Mouse (Mus musculus) lung, embryonic 14.5 days (tissue): ENCODE measurements at regions not wholly inside any gene's neighbourhood (a gene's known extent, or its start where the extent isn't known, plus 50 kb on each side); places are given as distances from the start of the nearest gene placed in this dataset.

Experiments
- ATAC-seq: fragments of 200-750 bp; cut with Nextera tagmentation; 2 replicates; pipeline ENCODE4 v1.8.0; 2017; ENCODE audit warnings: mild to moderate bottlenecking, moderate TSS enrichment, moderate library complexity; ENCODE audit not compliant: insufficient read depth
- DNase-seq: peaks from one replicate; pipeline ENCODE4 v3.0.0-alpha.2; 2015
- H3K27ac ChIP-seq: fragments of 300-500 bp; sonication (generic); 2 replicates; pipeline ENCODE4 v1.5.1; 2014; ENCODE audit warnings: low read depth, mild to moderate bottlenecking, moderate library complexity
- H3K27me3 ChIP-seq: fragments of 300-500 bp; sonication (generic); 2 replicates; pipeline ENCODE4 v1.6.1; 2014; ENCODE audit warnings: low read length, control low read depth; ENCODE audit not compliant: insufficient read depth
- H3K36me3 ChIP-seq: fragments of 300-500 bp; sonication (generic); 2 replicates; pipeline ENCODE4 v1.6.1; 2014; ENCODE audit warnings: control low read depth; ENCODE audit not compliant: insufficient read depth
- H3K4me1 ChIP-seq: fragments of 300-500 bp; sonication (generic); 2 replicates; pipeline ENCODE4 v1.6.1; 2014; ENCODE audit warnings: antibody characterized with exemption, control low read depth; ENCODE audit not compliant: insufficient read depth
- H3K4me2 ChIP-seq: fragments of 300-500 bp; sonication (generic); 2 replicates; pipeline ENCODE4 v1.6.1; 2014; ENCODE audit warnings: mild to moderate bottlenecking
- H3K4me3 ChIP-seq: fragments of 300-500 bp; sonication (generic); 2 replicates; pipeline ENCODE4 v1.5.1; 2014; ENCODE audit warnings: low read depth, low read length
- H3K9ac ChIP-seq: fragments of 300-500 bp; sonication (generic); 2 replicates; pipeline ENCODE4 v1.6.1; 2014
- H3K9me3 ChIP-seq: fragments of 300-500 bp; sonication (generic); 2 replicates; pipeline ENCODE4 v1.6.1; 2016; ENCODE audit warnings: low read depth, low read length, control low read depth
- CTCF ChIP-seq: IDR thresholded peaks from 2 replicates; pipeline ENCODE4 v1.5.1; 2016; ENCODE audit warnings: antibody characterized with exemption, low read depth
- WGBS: fragments of 180-500 bp; shearing (Covaris S2); extraction: QIAGEN DNeasy Blood & Tissue Kit; methylation state at CpG from one replicate; pipeline ENCODE4 v1.1.7; 2014; 5-methylcytosine and 5-hydroxymethylcytosine counted together

DNA sequence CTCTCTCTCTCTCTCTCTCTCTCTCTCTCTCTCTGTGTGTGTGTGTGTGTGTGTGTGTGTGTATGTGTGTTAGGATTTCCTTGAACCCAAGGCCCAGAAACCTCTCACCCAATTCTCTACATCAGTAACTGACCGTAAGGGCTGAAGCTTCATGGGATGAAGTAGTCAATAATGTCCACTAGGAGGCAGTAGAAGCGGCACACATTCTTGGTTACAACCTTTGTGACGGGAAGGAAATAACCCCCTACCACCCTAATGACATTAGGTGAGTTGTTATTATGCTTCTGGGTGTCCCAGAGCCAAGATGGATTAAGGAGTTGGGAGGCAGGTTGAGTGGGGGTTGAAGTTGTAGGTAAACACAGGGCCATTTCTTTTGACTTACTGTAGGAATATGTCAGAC is 55.5 kb upstream of the Itprid1 start:
- Histone ChIP-seq H3K4me2 (no peak overlapping the region), H3K36me3 (no peaks in the 10 kb centered on the region), H3K9me3 (no peaks in the 10 kb centered on the region), H3K27ac (no peak overlapping the region), H3K9ac (no peak overlapping the region), H3K4me3 (no peak overlapping the region), H3K4me1 (no peaks in the 10 kb centered on the region), H3K27me3 (no peaks in the 10 kb centered on the region)
- ATAC-seq (no peak), DNase-seq (no peak)
- 33% methylated on average over 3 of the region's 3 CpGs for WGBS
- TF ChIP-seq CTCF: peak; percentile 18; the same call in 1 of the 2 replicates

DNA sequence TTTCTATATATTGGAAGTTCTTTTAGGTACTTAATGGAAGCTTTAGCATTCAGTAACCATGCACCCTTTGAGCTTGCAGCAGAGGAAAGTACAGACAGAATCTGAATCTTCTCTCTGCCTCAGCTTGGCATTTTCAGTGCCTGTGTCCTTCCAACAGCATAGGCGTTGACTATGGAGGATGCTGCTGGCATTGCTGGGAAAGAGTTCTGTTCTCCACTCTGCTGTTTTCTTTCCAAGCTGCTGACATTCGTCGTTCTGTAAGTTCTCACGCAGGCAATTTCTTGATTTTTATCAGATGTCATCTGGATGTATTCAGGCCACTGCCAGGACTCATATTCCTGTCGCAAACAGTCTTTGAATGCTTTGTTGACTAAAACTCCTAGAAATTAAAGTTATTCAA is 61.2 kb upstream of the Itprid1 start:
- H3K4me1 ChIP-seq: no peaks in the 10 kb centered on the region
- 75% methylated on average over 5 of the region's 5 CpGs for whole genome bisulfite sequencing
- ATAC-seq (no peak), DNase-seq (no peak)
- H3K4me2 ChIP-seq: no peak overlapping the region
- no peaks in the 10 kb centered on the region for H3K9me3 ChIP-seq
- H3K27me3 ChIP-seq: no peaks in the 10 kb centered on the region
- H3K36me3 ChIP-seq: no peaks in the 10 kb centered on the region
- no peak overlapping the region for H3K4me3 ChIP-seq
- no peak overlapping the region for H3K27ac ChIP-seq
- H3K9ac ChIP-seq: no peak overlapping the region
- no peak for TF ChIP-seq CTCF

DNA sequence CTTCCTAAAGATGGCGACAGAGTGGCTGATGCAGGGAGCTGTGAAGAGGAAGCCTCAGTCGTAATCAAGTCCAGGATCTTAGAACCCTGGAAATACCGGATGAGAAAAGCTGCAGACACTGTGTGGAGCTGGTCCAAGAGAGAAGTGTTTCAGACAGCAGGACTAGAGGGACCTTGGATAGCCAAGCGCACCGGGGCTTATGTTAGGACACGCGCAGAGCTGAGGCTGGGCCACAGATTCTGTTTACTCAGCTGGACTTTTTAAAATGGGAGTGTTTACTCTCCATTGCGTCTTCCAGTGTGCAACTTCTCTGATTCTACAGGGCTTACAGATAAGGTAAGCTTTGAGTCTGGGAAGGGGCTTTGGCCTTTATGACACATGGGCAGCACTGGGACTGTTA is 66.4 kb upstream of the Itprid1 start:
- Histone ChIP-seq H3K9me3 (no peaks in the 10 kb centered on the region), H3K4me2 (no peak overlapping the region), H3K9ac (no peak overlapping the region), H3K27ac (no peak overlapping the region), H3K4me1 (no peaks in the 10 kb centered on the region), H3K27me3 (no peaks in the 10 kb centered on the region), H3K36me3 (no peaks in the 10 kb centered on the region), H3K4me3 (no peak overlapping the region)
- TF ChIP-seq CTCF: no peak
- DNase-seq (peak; percentile 16), ATAC-seq (peak; percentile 41; the same call in 1 of the 2 replicates)
- 39% methylated on average over 8 of the region's 8 CpGs for WGBS

DNA sequence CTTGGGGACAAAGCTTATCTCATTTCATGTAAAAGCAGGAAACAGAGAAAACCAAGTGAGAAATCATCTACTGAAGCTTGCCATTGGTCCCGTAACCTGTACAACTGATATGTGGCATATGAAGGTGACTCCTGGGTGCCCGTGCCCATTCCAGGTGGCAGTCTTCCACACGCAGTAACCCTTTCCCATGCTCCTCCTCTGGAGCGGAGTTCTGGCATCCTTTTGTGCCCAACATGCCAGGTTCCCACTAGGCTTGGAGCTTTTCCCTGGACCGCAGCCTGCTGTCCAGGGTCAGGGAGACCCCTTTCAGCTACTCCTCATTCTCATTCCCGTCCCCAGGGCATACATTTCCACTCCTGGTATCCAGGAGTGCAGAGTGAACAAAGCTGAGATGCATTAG is 74.4 kb upstream of the Neurod6 start:
- H3K27ac ChIP-seq: no peak overlapping the region
- 82% methylated on average over 6 of the region's 6 CpGs for WGBS
- no peak for DNase-seq
- no peaks in the 10 kb centered on the region for H3K4me1 ChIP-seq
- H3K9ac ChIP-seq: no peak overlapping the region
- no peak for ATAC-seq
- no peaks in the 10 kb centered on the region for H3K27me3 ChIP-seq
- H3K36me3 ChIP-seq: no peaks in the 10 kb centered on the region
- no peaks in the 10 kb centered on the region for H3K9me3 ChIP-seq
- H3K4me2 ChIP-seq: no peak overlapping the region
- TF ChIP-seq CTCF: no peak
- no peak overlapping the region for H3K4me3 ChIP-seq

DNA sequence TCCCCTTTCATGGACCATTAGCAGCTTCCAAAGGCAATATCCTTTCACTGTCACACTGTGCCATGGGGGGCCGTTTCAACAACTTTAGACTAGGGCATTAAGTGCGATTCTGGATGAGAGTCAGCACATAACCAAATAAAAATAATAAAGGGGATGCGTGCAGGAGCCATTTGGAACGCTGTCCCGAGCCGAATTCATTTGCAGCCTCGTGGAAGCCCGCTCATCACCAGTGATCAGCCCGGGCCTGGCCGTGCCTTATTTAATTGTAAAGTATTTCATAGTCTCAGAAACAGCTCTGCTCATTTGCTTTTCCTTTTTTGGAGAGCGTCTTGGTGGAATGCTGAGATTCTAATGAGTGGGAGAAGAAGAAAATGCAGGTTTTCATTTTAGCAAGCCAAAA is 69.8 kb upstream of the Neurod6 start:
- Histone ChIP-seq H3K4me2 (no peak overlapping the region), H3K4me1 (no peaks in the 10 kb centered on the region), H3K9me3 (no peaks in the 10 kb centered on the region), H3K9ac (no peak overlapping the region), H3K27ac (no peak overlapping the region), H3K27me3 (no peaks in the 10 kb centered on the region), H3K4me3 (no peak overlapping the region), H3K36me3 (no peaks in the 10 kb centered on the region)
- ATAC-seq (no peak), DNase-seq (no peak)
- WGBS: 85% methylated on average over 11 of the region's 11 CpGs
- TF ChIP-seq CTCF: no peak

DNA sequence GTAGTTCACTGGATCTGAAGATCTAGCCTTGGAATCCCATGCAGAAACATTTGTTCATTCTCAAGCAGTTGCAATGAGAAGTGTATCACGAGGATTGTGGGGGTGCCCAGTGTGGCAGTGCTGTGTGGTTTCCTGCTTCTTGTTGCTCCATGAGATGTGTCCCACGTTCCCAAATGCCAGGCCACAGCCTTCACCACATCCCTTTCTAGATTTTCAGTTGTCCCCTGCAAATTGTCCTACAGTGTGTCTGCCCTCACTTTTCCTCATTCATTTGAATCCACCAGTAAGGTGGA is 64.7 kb upstream of the Neurod6 start:
- no peak for ATAC-seq

DNA sequence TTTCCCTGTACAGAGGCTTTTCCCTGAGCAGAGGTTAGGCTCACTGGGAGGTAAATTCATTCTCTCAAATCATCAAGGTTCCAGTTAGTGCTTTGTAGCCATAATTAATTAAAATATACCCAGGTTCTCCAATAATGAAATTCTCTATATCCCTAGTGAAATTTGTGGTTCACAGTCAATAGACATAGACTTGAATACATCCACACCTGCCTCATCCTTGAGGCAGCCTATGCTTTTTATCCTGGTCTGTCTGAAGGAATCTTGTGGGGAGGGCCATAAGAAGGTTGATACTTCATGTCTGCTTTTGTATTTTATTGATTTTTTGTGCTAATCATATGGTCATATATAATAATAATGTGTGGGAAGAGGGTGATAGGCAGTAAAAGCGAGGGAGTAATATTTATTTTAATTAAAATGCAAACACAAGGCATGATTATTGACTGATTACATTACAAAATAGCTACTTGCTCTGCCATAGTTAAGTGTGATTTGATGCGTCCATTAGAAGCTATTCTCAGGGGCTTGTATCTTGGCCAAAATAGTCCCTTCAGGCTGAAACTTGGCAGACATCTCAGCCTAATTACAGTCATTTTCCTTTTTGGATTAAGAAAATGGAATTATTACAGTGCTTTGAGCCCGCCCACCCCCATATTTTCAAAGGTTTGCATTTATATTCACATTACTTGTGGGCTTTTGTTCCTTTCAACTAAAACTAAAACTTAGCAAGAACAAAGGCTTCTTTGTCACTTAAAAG is 64.2 kb upstream of the Neurod6 start:
- Histone ChIP-seq H3K9ac (no peak overlapping the region), H3K27ac (no peak overlapping the region), H3K4me3 (no peak overlapping the region), H3K4me2 (no peak overlapping the region), H3K4me1 (no peaks in the 10 kb centered on the region), H3K9me3 (no peaks in the 10 kb centered on the region), H3K27me3 (no peaks in the 10 kb centered on the region), H3K36me3 (no peaks in the 10 kb centered on the region)
- 57% methylated on average over 3 of the region's 3 CpGs for WGBS
- no peak for ATAC-seq
- no peak for TF ChIP-seq CTCF
- DNase-seq: peak; percentile 7

More for the DNA sequence above, 64.7 kb upstream of the Neurod6 start:
- WGBS: 60% methylated on average over 2 of the region's 2 CpGs
- no peak for DNase-seq
- no peaks in the 10 kb centered on the region for H3K27me3 ChIP-seq
- H3K27ac ChIP-seq: no peak overlapping the region
- no peak for TF ChIP-seq CTCF
- H3K9me3 ChIP-seq: no peaks in the 10 kb centered on the region
- H3K9ac ChIP-seq: no peak overlapping the region
- H3K36me3 ChIP-seq: no peaks in the 10 kb centered on the region
- no peak overlapping the region for H3K4me2 ChIP-seq
- no peak overlapping the region for H3K4me3 ChIP-seq
- no peaks in the 10 kb centered on the region for H3K4me1 ChIP-seq
